Mouse (Mus musculus): ENCODE data around the gene Gm8050. TPM values are rescaled to one million over a fixed set of nuclear protein-coding genes. Genes with fewer than 3 reads are reported as not detected.

Gm8050 gene
- total RNA-seq (2023): not detected

GRCm38 (mm10) chr14:6720151-6720550 lies at the start of gene Gm8050:
Gene Gm8050 (minus strand): TSS chr14:6720251.

DNA sequence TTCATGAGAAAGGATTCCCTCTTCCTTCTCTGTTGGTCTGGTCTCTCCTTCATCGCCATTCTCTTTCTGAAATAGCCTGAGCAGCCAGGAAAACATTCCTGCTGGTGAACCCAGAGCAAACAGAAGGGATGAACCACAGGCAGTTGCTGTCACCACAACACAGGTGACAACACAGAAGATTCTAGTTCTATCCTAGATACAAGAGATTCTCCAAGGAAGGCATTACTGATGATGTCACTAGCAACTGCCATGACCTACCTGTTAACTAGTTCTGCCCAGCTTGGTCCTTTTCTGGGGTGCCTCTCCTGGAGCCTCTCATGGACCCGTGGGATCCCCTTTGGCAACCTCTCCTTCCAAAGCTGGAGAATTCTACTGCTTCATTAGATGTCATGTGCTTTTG lies 22.2 kb upstream of the Gm8050 start, which contains the start of gene Gm3636:
TSS of gene Gm3636 (minus strand) at position 101 of the 400 bp plus-strand sequence.

GRCm38 (mm10) chr14:6684070-6684469 lies 36.0 kb downstream of the Gm8050 start, which contains the start of gene Gm10251:
Gene Gm10251 (minus strand): TSS chr14:6684170.

Other genes with a start within 250 kb of the Gm8050 start
- gene Gm8356, start 183.0 kb downstream of the Gm8050 start, total RNA-seq (2023): not detected
- not detected for gene Gm3629, start 129.6 kb downstream of the Gm8050 start, total RNA-seq (2023)
- not detected for gene Gm3460, start 97.8 kb downstream of the Gm8050 start, total RNA-seq (2023)
- gene Gm10251, start 36.1 kb downstream of the Gm8050 start, total RNA-seq (2023): not detected
- 0.94 TPM for gene Gm3636, start 22.1 kb upstream of the Gm8050 start, total RNA-seq (2023)
- gene Gm8362, start 54.2 kb upstream of the Gm8050 start, total RNA-seq (2023): not detected
- gene Gm3642, start 120.1 kb upstream of the Gm8050 start, total RNA-seq (2023): not detected
- gene Gm3667, start 169.7 kb upstream of the Gm8050 start, total RNA-seq (2023): not detected